ENCODE assay signal across 8 mouse cellular contexts in genomic region chr16:90282620-90283265, GRCm38 (mm10). TPM values are rescaled to one million over a fixed set of nuclear protein-coding genes. Genes with fewer than 3 reads are reported as not detected.
DNase-seq lines count a peak whose midpoint lies in the region; ATAC-seq and TF ChIP-seq lines count a peak whose summit lies in the region.

No protein-coding gene starts in this region.

- no peaks in the 10 kb centered on the region for H3K36me3 ChIP-seq in intestine, embryonic 15.5 days

- no peaks in the 10 kb centered on the region for H3K9me3 ChIP-seq in intestine, embryonic 15.5 days

- peak overlapping the region; percentile 99 for H3K9ac ChIP-seq in intestine, embryonic 15.5 days

- H3K27me3 ChIP-seq in intestine, embryonic 15.5 days (replicated peaks) = no peaks in the 10 kb centered on the region

- ATAC-seq in intestine, embryonic 15.5 days = no peak

- no peak for TF ChIP-seq CTCF in layer of hippocampus, adult 2 months (conservative IDR thresholded peaks at IDR 0.05)

- H3K4me1 ChIP-seq in intestine, embryonic 15.5 days (replicated peaks) = peaks cover 23% of the 10 kb centered on the region

- H3K27ac ChIP-seq in layer of hippocampus, adult 2 months = peak overlapping the region; percentile 93
- peak overlapping the region; percentile 97; the same call in 1 of the 2 replicates for H3K27ac ChIP-seq in intestine, embryonic 15.5 days

- peak overlapping the region; percentile 97 for H3K4me3 ChIP-seq in layer of hippocampus, adult 2 months
- peak overlapping the region; percentile 100 for H3K4me3 ChIP-seq in intestine, embryonic 15.5 days (replicated peaks)

- 31% methylated on average over 14 of the region's 14 CpGs for WGBS in intestine, embryonic 15.5 days

- no peak for DNase-seq in layer of hippocampus, adult 2 months (ENCODE audit: low spot score in 2 of 2)
- DNase-seq in layer of hippocampus, adult 18-20 months (ENCODE audit: low spot score in 2 of 2) = no peak
- peak; percentile 31 for DNase-seq in c-Kit-positive CD71-negative TER-119-negative erythroid progenitor cells, embryonic 14.5 days (ENCODE audit: low read depth)
- peak; percentile 47 for DNase-seq in naive thymus-derived CD4-positive, alpha-beta T cell, adult 2 months (ENCODE audit: low read depth)
- DNase-seq in layer of hippocampus, adult 8-10 months (ENCODE audit: low spot score in 2 of 2) = no peak
- DNase-seq in thymus, postnatal 36 days = no peak
- no peak for DNase-seq in frontal cortex, postnatal 14 days (ENCODE audit: low spot score in 2 of 2)

- peak overlapping the region; percentile 86 for H3K4me2 ChIP-seq in intestine, embryonic 15.5 days (replicated peaks)

RNA-seq across cellular contexts. Expression of gene Scaf4, which starts 1.6 kb away (rescaled TPM):
- total RNA-seq in layer of hippocampus, adult 2 months (2021) = 10 to 100 TPM; 53.8 to 59.4 TPM
- 10 to 100 TPM; 43.7 to 46.8 TPM for total RNA-seq in layer of hippocampus, adult 18-20 months (2021)
- polyA plus RNA-seq in intestine, embryonic 15.5 days (2015; fragmentation: Nextera tagmentation; extraction: Ambion mirVana) = 25.1 and 25.3 TPM in 2 replicates
- total RNA-seq in layer of hippocampus, adult 8-10 months (2022) = 10 to 100 TPM; 52.4 to 66.5 (median 60.7) TPM

Comparison
In these comparisons a context has a peak if more than half of its experiments do, and no peak if none do; other contexts are left out.
1. DNase-seq: peak in c-Kit-positive CD71-negative TER-119-negative erythroid progenitor cells, embryonic 14.5 days (single experiment) and naive thymus-derived CD4-positive, alpha-beta T cell, adult 2 months (single experiment); none in layer of hippocampus, adult 2 months (0 of 2), layer of hippocampus, adult 18-20 months (0 of 2), layer of hippocampus, adult 8-10 months (0 of 2), thymus, postnatal 36 days (0 of 2) and frontal cortex, postnatal 14 days (0 of 2).